Mouse (Mus musculus) embryo, embryonic 10 days (tissue): ENCODE results near the gene Cela1.

Experiments used
- DNase-seq: peaks from one replicate; pipeline ENCODE4 v3.0.0-alpha.2; 2015; ENCODE audit warnings: low spot score

Cela1 gene

GRCm38 (mm10) chr15:100670004-100670403 is 17.7 kb downstream of the Cela1 start:
- DNase-seq: no peak

GRCm38 (mm10) chr15:100669337-100669736 is 18.4 kb downstream of the Cela1 start, which contains the start of gene Bin2:
Gene Bin2 (minus strand): TSS chr15:100669553.
- no peak for DNase-seq

- no peak for DNase-seq
Measured at GRCm38 (mm10) chr15:100667871-100668545, 19.7 kb downstream of the Cela1 start.

- no peak for DNase-seq
Measured at GRCm38 (mm10) chr15:100667420-100667819, 20.3 kb downstream of the Cela1 start.

- no peak for DNase-seq
Measured at GRCm38 (mm10) chr15:100666851-100667250, 20.9 kb downstream of the Cela1 start.

GRCm38 (mm10) chr15:100666219-100666696 is 21.5 kb downstream of the Cela1 start:
- DNase-seq: peak; percentile 50

GRCm38 (mm10) chr15:100665411-100666218 is 22.1 kb downstream of the Cela1 start:
- DNase-seq: no peak

GRCm38 (mm10) chr15:100664813-100665274 is 22.9 kb downstream of the Cela1 start:
- no peak for DNase-seq

GRCm38 (mm10) chr15:100660805-100661204 is 26.9 kb downstream of the Cela1 start:
- DNase-seq: no peak

GRCm38 (mm10) chr15:100660306-100660705 is 27.4 kb downstream of the Cela1 start:
- DNase-seq: no peak

- DNase-seq: no peak
Measured at GRCm38 (mm10) chr15:100655201-100655600, 32.5 kb downstream of the Cela1 start.

GRCm38 (mm10) chr15:100654271-100654670 is 33.5 kb downstream of the Cela1 start:
- no peak for DNase-seq

- DNase-seq: no peak
Measured at GRCm38 (mm10) chr15:100651610-100652009, 36.1 kb downstream of the Cela1 start.

- no peak for DNase-seq
Measured at GRCm38 (mm10) chr15:100650111-100650510, 37.6 kb downstream of the Cela1 start.

- DNase-seq: no peak
Measured at GRCm38 (mm10) chr15:100646161-100646560, 41.6 kb downstream of the Cela1 start.

GRCm38 (mm10) chr15:100642451-100642850 is 45.3 kb downstream of the Cela1 start:
- DNase-seq: no peak

GRCm38 (mm10) chr15:100641226-100641810 is 46.4 kb downstream of the Cela1 start:
- DNase-seq: no peak

GRCm38 (mm10) chr15:100639972-100640750 is 47.6 kb downstream of the Cela1 start:
- no peak for DNase-seq

GRCm38 (mm10) chr15:100637661-100638060 is 50.1 kb downstream of the Cela1 start:
- peak; percentile 47 for DNase-seq

GRCm38 (mm10) chr15:100636700-100637501 is 50.8 kb downstream of the Cela1 start, which contains the start of gene Smagp:
Gene Smagp (minus strand): TSS chr15:100636940.
- DNase-seq: peak; percentile 43
